Mouse (Mus musculus) ES-Bruce4 (cell line): ENCODE results near the gene Fto.

Experiments
- CTCF ChIP-seq: IDR thresholded peaks from one replicate; pipeline ENCODE4 v1.8.1; 2011; ENCODE audit warnings: low read depth, low read length
- EP300 ChIP-seq: IDR thresholded peaks from 2 replicates; pipeline ENCODE4 v1.6.1; 2011; ENCODE audit warnings: low read depth, low read length; ENCODE audit not compliant: insufficient read depth

- no peak for TF ChIP-seq EP300
- TF ChIP-seq CTCF, result no peak
These were observed 10.2 kb downstream of the Fto start for GRCm38 (mm10) chr8:91323511-91323910.
